Mouse (Mus musculus): ENCODE data around the gene Olfm1. TPM values are rescaled to one million over a fixed set of nuclear protein-coding genes. Genes with fewer than 3 reads are reported as not detected.

Gene Olfm1
- 17.0 and 23.9 TPM in 2 replicates for polyA plus RNA-seq (2015; fragmentation: Nextera tagmentation; extraction: Ambion mirVana)

DNA sequence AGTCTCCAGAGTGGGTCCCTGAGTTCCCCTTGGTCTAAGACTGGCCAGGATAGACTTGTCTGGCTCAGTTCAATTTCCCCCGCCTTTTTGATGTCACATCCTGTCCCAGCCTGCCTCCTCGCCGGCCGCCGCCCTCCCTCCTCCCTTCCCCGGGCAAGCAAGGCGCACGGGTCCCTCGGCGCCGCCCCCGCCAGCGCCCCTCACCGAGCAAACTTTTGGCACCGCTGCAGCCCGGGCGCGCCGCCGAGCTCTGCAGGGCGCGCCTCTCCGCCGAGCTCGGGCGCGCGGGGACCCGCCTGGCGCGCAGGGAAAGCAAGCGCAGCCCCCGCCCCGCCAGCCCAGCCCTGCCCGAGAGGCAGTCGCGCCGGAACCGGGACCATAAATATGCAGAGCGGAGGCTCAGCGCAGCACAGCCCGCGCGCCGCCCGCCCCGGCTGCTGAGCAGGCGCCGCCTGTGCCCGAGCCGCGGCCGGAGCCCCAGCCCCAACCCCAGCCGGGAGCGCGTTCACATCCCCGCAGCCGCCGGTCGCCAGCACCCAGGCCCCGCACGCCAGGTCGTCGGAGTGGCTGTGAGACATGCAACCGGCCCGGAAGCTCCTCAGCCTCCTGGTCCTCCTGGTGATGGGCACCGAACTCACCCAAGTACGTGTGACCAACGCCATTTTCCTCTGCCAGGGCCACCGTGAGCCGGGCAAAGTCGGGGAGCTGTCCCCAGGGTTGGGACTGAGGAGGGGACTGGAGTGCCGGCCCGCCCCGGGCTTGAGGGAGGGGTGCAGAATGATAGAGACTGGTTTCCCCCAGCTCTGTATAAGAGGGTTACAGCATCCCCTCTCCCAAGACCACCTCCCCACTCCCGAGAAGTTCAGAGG lies at the start of gene Olfm1:
Olfm1 (plus strand) TSS at position 172 of the 869 bp plus-strand sequence.
- peaks cover 46% of the 10 kb centered on the region for H3K27me3 ChIP-seq
- peaks cover 14% of the 10 kb centered on the region for H3K4me1 ChIP-seq
- peak within 1 kb of the TSS; percentile 95 for H3K4me2 ChIP-seq
- H3K9me3 ChIP-seq: no peaks in the 10 kb centered on the region
- WGBS: under 1% methylated on average over 66 of the region's 76 CpGs
- H3K36me3 ChIP-seq: no peaks in the 10 kb centered on the region
- peak within 1 kb of the TSS; percentile 62 for H3K4me3 ChIP-seq
- peak within 1 kb of the TSS; percentile 69 for H3K9ac ChIP-seq
- no peak within 1 kb of the TSS for H3K27ac ChIP-seq
- peak; percentile 48; the same call in 1 of the 2 replicates for ATAC-seq (ENCODE audit: insufficient number of reproducible peaks, insufficient read depth, low FRiP score, low TSS enrichment, low read depth)

GRCm38 (mm10) chr2:28143417-28144045 lies 49.3 kb upstream of the Olfm1 start:
- Histone ChIP-seq H3K4me2 (no peak overlapping the region), H3K9me3 (no peaks in the 10 kb centered on the region), H3K27ac (no peak overlapping the region), H3K4me3 (no peak overlapping the region), H3K4me1 (peaks cover 16% of the 10 kb centered on the region), H3K9ac (no peak overlapping the region), H3K27me3 (no peaks in the 10 kb centered on the region), H3K36me3 (no peaks in the 10 kb centered on the region)
- WGBS: 54% methylated on average over 13 of the region's 13 CpGs
- no peak for ATAC-seq (ENCODE audit: insufficient number of reproducible peaks, insufficient read depth, low FRiP score, low TSS enrichment, low read depth)

GRCm38 (mm10) chr2:28145702-28146101 lies 47.1 kb upstream of the Olfm1 start:
- Histone ChIP-seq H3K4me1 (peaks cover 25% of the 10 kb centered on the region), H3K4me3 (no peak overlapping the region), H3K27me3 (no peaks in the 10 kb centered on the region), H3K9me3 (no peaks in the 10 kb centered on the region), H3K36me3 (no peaks in the 10 kb centered on the region), H3K4me2 (no peak overlapping the region), H3K27ac (no peak overlapping the region), H3K9ac (no peak overlapping the region)
- ATAC-seq (ENCODE audit: insufficient number of reproducible peaks, insufficient read depth, low FRiP score, low TSS enrichment, low read depth): no peak
- 45% methylated on average over 5 of the region's 5 CpGs for WGBS

GRCm38 (mm10) chr2:28146152-28146551 lies 46.6 kb upstream of the Olfm1 start:
- Histone ChIP-seq H3K4me3 (no peak overlapping the region), H3K9ac (no peak overlapping the region), H3K9me3 (no peaks in the 10 kb centered on the region), H3K27me3 (no peaks in the 10 kb centered on the region), H3K27ac (no peak overlapping the region), H3K36me3 (no peaks in the 10 kb centered on the region), H3K4me2 (no peak overlapping the region), H3K4me1 (peaks cover 25% of the 10 kb centered on the region)
- no peak for ATAC-seq (ENCODE audit: insufficient number of reproducible peaks, insufficient read depth, low FRiP score, low TSS enrichment, low read depth)
- WGBS: 72% methylated on average over 4 of the region's 4 CpGs

- H3K36me3 ChIP-seq: no peaks in the 10 kb centered on the region
- H3K27me3 ChIP-seq: no peaks in the 10 kb centered on the region
- no peak overlapping the region for H3K27ac ChIP-seq
- no peak overlapping the region for H3K4me3 ChIP-seq
- H3K4me2 ChIP-seq: no peak overlapping the region
- peaks cover 25% of the 10 kb centered on the region for H3K4me1 ChIP-seq
- no peak overlapping the region for H3K9ac ChIP-seq
- H3K9me3 ChIP-seq: no peaks in the 10 kb centered on the region
- ATAC-seq (ENCODE audit: insufficient number of reproducible peaks, insufficient read depth, low FRiP score, low TSS enrichment, low read depth): no peak
- WGBS: 75% methylated on average over 4 of the region's 4 CpGs
Measured at GRCm38 (mm10) chr2:28146685-28147084, 46.1 kb upstream of the Olfm1 start.

GRCm38 (mm10) chr2:28147248-28147794 lies 45.5 kb upstream of the Olfm1 start:
- H3K9me3 ChIP-seq: no peaks in the 10 kb centered on the region
- no peak overlapping the region for H3K27ac ChIP-seq
- no peak overlapping the region for H3K9ac ChIP-seq
- H3K36me3 ChIP-seq: no peaks in the 10 kb centered on the region
- H3K4me2 ChIP-seq: no peak overlapping the region
- no peak for ATAC-seq (ENCODE audit: insufficient number of reproducible peaks, insufficient read depth, low FRiP score, low TSS enrichment, low read depth)
- 86% methylated on average over 5 of the region's 5 CpGs for WGBS
- peaks cover 25% of the 10 kb centered on the region for H3K4me1 ChIP-seq
- no peaks in the 10 kb centered on the region for H3K27me3 ChIP-seq
- H3K4me3 ChIP-seq: no peak overlapping the region

DNA sequence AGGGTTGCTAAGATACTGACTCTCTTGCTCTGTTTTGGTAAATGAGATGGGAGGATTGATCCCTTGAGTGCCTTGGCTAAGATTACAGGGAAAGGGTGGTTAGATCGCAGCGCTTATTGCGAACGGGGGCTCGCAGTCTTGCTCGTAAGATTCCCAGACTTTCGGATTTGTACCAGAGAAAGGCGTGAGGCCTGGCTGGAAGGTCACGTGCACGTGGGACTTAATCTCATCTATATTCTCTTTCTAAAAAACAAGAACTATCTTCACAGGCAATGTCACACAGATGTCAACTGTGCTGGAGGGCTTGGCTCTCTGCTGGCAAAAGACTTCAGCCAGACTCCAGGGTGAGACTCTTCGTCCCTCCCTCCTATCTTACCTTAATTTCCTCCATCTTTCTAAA lies 43.1 kb upstream of the Olfm1 start:
- no peaks in the 10 kb centered on the region for H3K36me3 ChIP-seq
- 52% methylated on average over 11 of the region's 11 CpGs for WGBS
- H3K9me3 ChIP-seq: no peaks in the 10 kb centered on the region
- no peak for ATAC-seq (ENCODE audit: insufficient number of reproducible peaks, insufficient read depth, low FRiP score, low TSS enrichment, low read depth)
- H3K4me2 ChIP-seq: no peak overlapping the region
- H3K9ac ChIP-seq: no peak overlapping the region
- peaks cover 25% of the 10 kb centered on the region for H3K4me1 ChIP-seq
- H3K27me3 ChIP-seq: no peaks in the 10 kb centered on the region
- no peak overlapping the region for H3K4me3 ChIP-seq
- H3K27ac ChIP-seq: no peak overlapping the region

- no peak overlapping the region for H3K27ac ChIP-seq
- H3K4me1 ChIP-seq: peaks cover 8% of the 10 kb centered on the region
- no peaks in the 10 kb centered on the region for H3K27me3 ChIP-seq
- H3K9ac ChIP-seq: no peak overlapping the region
- H3K36me3 ChIP-seq: no peaks in the 10 kb centered on the region
- no peak overlapping the region for H3K4me2 ChIP-seq
- H3K4me3 ChIP-seq: no peak overlapping the region
- no peaks in the 10 kb centered on the region for H3K9me3 ChIP-seq
- WGBS: 25% methylated on average over 7 of the region's 7 CpGs
- no peak for ATAC-seq (ENCODE audit: insufficient number of reproducible peaks, insufficient read depth, low FRiP score, low TSS enrichment, low read depth)
Measured at GRCm38 (mm10) chr2:28160568-28160967, 32.2 kb upstream of the Olfm1 start.

GRCm38 (mm10) chr2:28165570-28165969 lies 27.2 kb upstream of the Olfm1 start:
- Histone ChIP-seq H3K36me3 (no peaks in the 10 kb centered on the region), H3K4me1 (peaks cover 4% of the 10 kb centered on the region), H3K9ac (no peak overlapping the region), H3K27me3 (no peaks in the 10 kb centered on the region), H3K4me3 (no peak overlapping the region), H3K9me3 (no peaks in the 10 kb centered on the region), H3K27ac (no peak overlapping the region), H3K4me2 (no peak overlapping the region)
- no peak for ATAC-seq (ENCODE audit: insufficient number of reproducible peaks, insufficient read depth, low FRiP score, low TSS enrichment, low read depth)
- 55% methylated on average over 8 of the region's 8 CpGs for WGBS

GRCm38 (mm10) chr2:28169336-28169735 lies 23.5 kb upstream of the Olfm1 start:
- H3K4me2 ChIP-seq: no peak overlapping the region
- no peaks in the 10 kb centered on the region for H3K9me3 ChIP-seq
- 70% methylated on average over 12 of the region's 12 CpGs for WGBS
- no peaks in the 10 kb centered on the region for H3K4me1 ChIP-seq
- H3K4me3 ChIP-seq: no peak overlapping the region
- no peak for ATAC-seq (ENCODE audit: insufficient number of reproducible peaks, insufficient read depth, low FRiP score, low TSS enrichment, low read depth)
- 0 out of 2 replicates have a peak overlapping the region, but pooled peaks have one; percentile 16 for H3K9ac ChIP-seq
- H3K27ac ChIP-seq: no peak overlapping the region
- H3K27me3 ChIP-seq: 0 out of 2 replicates have a peak, but pooled peaks cover 4% of the 10 kb centered on the region
- H3K36me3 ChIP-seq: no peaks in the 10 kb centered on the region

GRCm38 (mm10) chr2:28171962-28172361 lies 20.8 kb upstream of the Olfm1 start:
- H3K9me3 ChIP-seq: no peaks in the 10 kb centered on the region
- no peaks in the 10 kb centered on the region for H3K4me1 ChIP-seq
- 0 out of 2 replicates have a peak, but pooled peaks cover 4% of the 10 kb centered on the region for H3K27me3 ChIP-seq
- H3K4me2 ChIP-seq: no peak overlapping the region
- no peak for ATAC-seq (ENCODE audit: insufficient number of reproducible peaks, insufficient read depth, low FRiP score, low TSS enrichment, low read depth)
- no peaks in the 10 kb centered on the region for H3K36me3 ChIP-seq
- 80% methylated on average over 6 of the region's 6 CpGs for WGBS
- H3K4me3 ChIP-seq: no peak overlapping the region
- H3K27ac ChIP-seq: no peak overlapping the region
- H3K9ac ChIP-seq: no peak overlapping the region
